Mouse (Mus musculus): Measurements from ENCODE around the gene Zfhx3. TPM values are rescaled to one million over a fixed set of nuclear protein-coding genes. Genes with fewer than 3 reads are reported as not detected.

The Zfhx3 gene
- total and polyA plus RNA-seq, 2 experiments from 2014 or later = 9.6 to 13.8 TPM

DNA sequence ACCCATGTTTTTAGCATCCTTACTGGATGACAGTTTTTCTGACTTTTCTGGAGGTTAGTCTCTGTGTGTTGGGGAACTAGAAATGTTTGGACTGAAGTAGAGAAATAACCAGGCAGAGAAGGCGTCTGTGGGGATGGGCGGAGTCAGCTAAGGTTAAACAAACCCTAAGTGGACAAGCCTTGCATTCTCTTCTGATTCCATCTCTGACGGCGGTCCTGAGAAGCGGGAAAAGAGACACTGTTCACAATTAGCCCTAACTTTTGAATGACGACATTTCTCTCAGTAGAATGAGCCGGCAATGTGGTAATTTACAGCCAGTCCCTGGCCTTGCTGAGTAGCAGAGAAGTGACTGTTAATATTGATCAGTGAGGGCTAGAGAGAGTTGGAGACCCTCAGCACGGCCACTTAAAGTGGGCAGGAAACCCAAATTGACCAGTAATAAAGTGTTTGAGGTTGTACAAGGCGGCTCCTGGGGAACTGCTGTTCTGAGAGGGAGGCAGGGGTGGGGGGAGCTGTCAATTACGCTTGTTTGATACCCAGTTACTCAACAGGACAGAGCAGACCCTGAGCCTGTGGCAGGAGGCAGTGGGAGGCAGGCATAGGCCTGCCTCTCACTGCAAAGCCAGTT is 162.1 kb downstream of the Zfhx3 start:
- H3K4me1 ChIP-seq (ENCODE audit: insufficient read depth) = no peaks in the 10 kb centered on the region; the same call in 1 of the 2 replicates
- no peak for ATAC-seq
- TF ChIP-seq CTCF (IDR thresholded peaks at IDR 0.05; ENCODE audit: low read depth) = no peak

DNA sequence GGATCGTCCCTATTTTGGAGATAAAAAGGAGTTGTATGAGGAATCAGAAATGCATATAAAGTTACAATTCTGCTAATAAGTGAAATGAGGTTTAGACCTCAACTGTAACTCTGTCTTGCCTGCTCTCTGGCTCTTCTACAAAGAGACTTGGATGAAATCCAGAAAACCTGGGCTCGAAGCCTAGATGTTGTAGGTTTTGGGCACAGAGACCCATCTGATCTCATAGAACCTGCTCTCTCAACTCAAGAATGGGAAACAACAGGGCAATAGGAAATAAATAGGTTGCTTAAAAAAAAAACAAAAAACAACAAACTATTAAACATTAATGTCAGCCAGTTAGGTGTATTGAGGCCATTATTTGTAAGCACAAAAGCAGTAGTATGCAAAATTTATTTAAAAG is 182.6 kb downstream of the Zfhx3 start:
- 42% methylated on average over 2 of the region's 2 CpGs for WGBS
- Histone ChIP-seq H3K4me1 (ENCODE audit: insufficient read depth) (no peaks in the 10 kb centered on the region), H3K27ac (ENCODE audit: low read depth, low read length) (no peak overlapping the region), H3K27me3 (ENCODE audit: insufficient read depth, low read length) (no peaks in the 10 kb centered on the region), H3K4me2 (ENCODE audit: low read depth) (no peak overlapping the region), H3K36me3 (ENCODE audit: insufficient read depth) (no peaks in the 10 kb centered on the region), H3K9me3 (ENCODE audit: low read length) (no peaks in the 10 kb centered on the region), H3K4me3 (ENCODE audit: low read depth, low read length) (no peak overlapping the region), H3K9ac (no peak overlapping the region)
- DNase-seq (peak; percentile 59), ATAC-seq (no peak)
- TF ChIP-seq CTCF (IDR thresholded peaks at IDR 0.05; ENCODE audit: low read depth) = no peak

More for the DNA sequence above, 162.1 kb downstream of the Zfhx3 start:
- H3K9ac ChIP-seq = no peak overlapping the region
- no peaks in the 10 kb centered on the region for H3K9me3 ChIP-seq (ENCODE audit: low read length)
- no peak overlapping the region for H3K4me3 ChIP-seq (ENCODE audit: low read depth, low read length)
- H3K27ac ChIP-seq (ENCODE audit: low read depth, low read length) = no peak overlapping the region
- H3K27me3 ChIP-seq (ENCODE audit: insufficient read depth, low read length) = 0 out of 2 replicates have a peak, but pooled peaks cover 7% of the 10 kb centered on the region
- no peak overlapping the region for H3K4me2 ChIP-seq (ENCODE audit: low read depth)
- WGBS = 36% methylated on average over 10 of the region's 10 CpGs
- no peak for DNase-seq
- H3K36me3 ChIP-seq (ENCODE audit: insufficient read depth) = no peaks in the 10 kb centered on the region

DNA sequence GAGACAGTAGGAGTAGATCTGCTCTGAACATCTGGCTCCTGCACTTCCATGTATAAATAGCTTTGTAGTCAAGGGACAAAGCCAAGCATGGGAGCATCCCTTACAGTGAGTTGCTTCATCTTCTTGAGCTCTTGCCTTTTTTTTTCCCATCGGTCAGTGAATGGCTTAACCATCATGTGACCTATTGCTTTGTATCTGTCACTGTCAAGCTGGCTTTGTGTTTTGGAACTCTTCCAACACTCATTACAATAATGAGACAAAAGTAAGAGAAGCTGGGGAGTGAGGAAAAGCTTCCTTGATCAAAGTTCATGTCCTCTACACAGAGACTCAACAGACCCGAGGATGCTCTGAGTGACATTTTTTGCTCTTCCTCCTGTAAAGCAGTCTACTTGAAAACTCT is 183.0 kb downstream of the Zfhx3 start:
- Histone ChIP-seq H3K27ac (ENCODE audit: low read depth, low read length) (no peak overlapping the region), H3K4me2 (ENCODE audit: low read depth) (no peak overlapping the region), H3K36me3 (ENCODE audit: insufficient read depth) (no peaks in the 10 kb centered on the region), H3K4me1 (ENCODE audit: insufficient read depth) (no peaks in the 10 kb centered on the region), H3K4me3 (ENCODE audit: low read depth, low read length) (no peak overlapping the region), H3K9me3 (ENCODE audit: low read length) (no peaks in the 10 kb centered on the region), H3K27me3 (ENCODE audit: insufficient read depth, low read length) (no peaks in the 10 kb centered on the region), H3K9ac (no peak overlapping the region)
- 38% methylated on average over 2 of the region's 2 CpGs for WGBS
- DNase-seq = no peak
- TF ChIP-seq CTCF (IDR thresholded peaks at IDR 0.05; ENCODE audit: low read depth) = no peak
- ATAC-seq = no peak

DNA sequence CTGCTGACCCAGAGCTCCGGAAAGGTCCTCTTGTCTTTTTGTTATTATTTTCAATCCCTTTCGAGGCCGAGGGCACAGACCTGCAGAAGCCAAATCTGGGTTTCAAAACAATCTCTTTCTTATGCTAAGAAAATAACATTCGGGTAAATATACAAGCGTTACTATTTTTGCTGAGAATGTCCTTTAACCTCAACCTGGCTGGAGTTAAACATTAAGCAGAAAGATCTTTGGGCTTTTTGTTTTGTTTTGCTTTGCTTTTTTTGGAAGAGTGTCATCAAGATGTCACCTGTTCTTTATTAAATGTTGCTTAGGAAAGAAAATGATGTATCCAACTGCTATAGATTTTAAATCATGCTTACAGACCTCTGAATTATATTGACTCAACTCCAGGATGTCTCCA is 204.1 kb downstream of the Zfhx3 start:
- Histone ChIP-seq H3K4me1 (ENCODE audit: insufficient read depth) (no peaks in the 10 kb centered on the region), H3K27me3 (ENCODE audit: insufficient read depth, low read length) (0 out of 2 replicates have a peak, but pooled peaks cover 2% of the 10 kb centered on the region), H3K9ac (no peak overlapping the region), H3K27ac (ENCODE audit: low read depth, low read length) (no peak overlapping the region), H3K9me3 (ENCODE audit: low read length) (no peaks in the 10 kb centered on the region), H3K4me3 (ENCODE audit: low read depth, low read length) (no peak overlapping the region), H3K36me3 (ENCODE audit: insufficient read depth) (no peaks in the 10 kb centered on the region), H3K4me2 (ENCODE audit: low read depth) (no peak overlapping the region)
- no peak for TF ChIP-seq CTCF (IDR thresholded peaks at IDR 0.05; ENCODE audit: low read depth)
- ATAC-seq (no peak), DNase-seq (no peak)
- 84% methylated on average over 5 of the region's 5 CpGs for WGBS

DNA sequence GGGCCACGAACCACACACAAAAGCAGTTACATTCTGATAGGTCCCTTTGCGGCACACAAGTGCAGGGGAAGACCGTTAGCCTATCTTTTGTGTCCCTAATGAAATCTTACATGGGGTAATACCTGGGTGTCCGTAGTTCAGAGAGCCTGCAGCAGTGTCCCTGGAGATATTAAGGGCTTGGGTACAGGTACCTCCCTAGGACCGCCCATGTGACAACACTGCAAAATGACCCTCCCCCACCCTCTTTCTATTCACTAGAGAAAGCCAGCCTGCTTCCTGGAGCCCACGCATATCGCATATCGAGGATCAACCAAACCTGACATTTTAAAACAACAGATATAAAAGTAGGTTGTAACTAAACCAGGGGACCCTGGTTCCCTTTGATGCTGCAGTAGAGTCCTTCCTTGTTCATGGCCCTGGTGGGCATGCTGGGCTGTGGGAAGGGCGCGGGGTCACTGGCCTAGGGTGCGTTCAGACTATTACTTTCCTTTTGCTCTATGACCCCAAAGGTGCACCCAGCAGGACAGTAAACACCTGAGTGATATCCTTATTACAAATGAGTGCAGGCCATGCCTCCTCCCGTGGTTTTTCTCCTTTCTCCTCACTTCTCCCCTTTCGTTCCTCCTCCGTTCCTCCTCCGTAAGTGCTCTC is 206.3 kb downstream of the Zfhx3 start:
- 60% methylated on average over 15 of the region's 15 CpGs for WGBS
- H3K27ac ChIP-seq (ENCODE audit: low read depth, low read length) = no peak overlapping the region
- H3K27me3 ChIP-seq (ENCODE audit: insufficient read depth, low read length) = 0 out of 2 replicates have a peak, but pooled peaks cover 2% of the 10 kb centered on the region
- no peaks in the 10 kb centered on the region for H3K4me1 ChIP-seq (ENCODE audit: insufficient read depth)
- DNase-seq (no peak), ATAC-seq (no peak)
- H3K9ac ChIP-seq = no peak overlapping the region
- H3K4me3 ChIP-seq (ENCODE audit: low read depth, low read length) = no peak overlapping the region
- no peak overlapping the region; the same call in 1 of the 2 replicates for H3K4me2 ChIP-seq (ENCODE audit: low read depth)
- H3K9me3 ChIP-seq (ENCODE audit: low read length) = no peaks in the 10 kb centered on the region
- no peaks in the 10 kb centered on the region for H3K36me3 ChIP-seq (ENCODE audit: insufficient read depth)
- no peak for TF ChIP-seq CTCF (IDR thresholded peaks at IDR 0.05; ENCODE audit: low read depth)

DNA sequence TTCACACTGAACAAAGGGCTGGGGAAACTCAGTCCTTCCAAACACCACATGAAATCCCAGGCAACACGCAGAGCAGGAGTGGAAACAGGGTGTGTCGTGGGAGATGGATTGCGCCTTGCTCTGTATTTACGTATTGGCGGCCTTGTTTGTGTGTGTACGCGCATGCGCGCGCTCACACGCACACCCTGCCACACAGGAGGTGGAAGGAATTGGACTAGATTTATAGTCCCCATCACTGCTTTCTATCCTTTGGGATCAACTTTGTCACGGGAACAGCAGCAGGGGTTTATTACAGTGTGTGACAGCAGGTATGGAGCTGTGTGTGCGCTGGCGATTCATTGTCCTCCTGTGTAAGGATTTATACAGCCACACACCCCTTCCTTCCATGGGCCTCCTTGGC is 228.4 kb downstream of the Zfhx3 start:
- Histone ChIP-seq H3K27me3 (ENCODE audit: insufficient read depth, low read length) (no peaks in the 10 kb centered on the region), H3K36me3 (ENCODE audit: insufficient read depth) (no peaks in the 10 kb centered on the region), H3K4me3 (ENCODE audit: low read depth, low read length) (no peak overlapping the region), H3K4me2 (ENCODE audit: low read depth) (no peak overlapping the region), H3K4me1 (ENCODE audit: insufficient read depth) (no peaks in the 10 kb centered on the region), H3K9ac (no peak overlapping the region), H3K27ac (ENCODE audit: low read depth, low read length) (no peak overlapping the region), H3K9me3 (ENCODE audit: low read length) (no peaks in the 10 kb centered on the region)
- DNase-seq (no peak), ATAC-seq (no peak)
- WGBS = 92% methylated on average over 14 of the region's 14 CpGs
- no peak for TF ChIP-seq CTCF (IDR thresholded peaks at IDR 0.05; ENCODE audit: low read depth)

DNA sequence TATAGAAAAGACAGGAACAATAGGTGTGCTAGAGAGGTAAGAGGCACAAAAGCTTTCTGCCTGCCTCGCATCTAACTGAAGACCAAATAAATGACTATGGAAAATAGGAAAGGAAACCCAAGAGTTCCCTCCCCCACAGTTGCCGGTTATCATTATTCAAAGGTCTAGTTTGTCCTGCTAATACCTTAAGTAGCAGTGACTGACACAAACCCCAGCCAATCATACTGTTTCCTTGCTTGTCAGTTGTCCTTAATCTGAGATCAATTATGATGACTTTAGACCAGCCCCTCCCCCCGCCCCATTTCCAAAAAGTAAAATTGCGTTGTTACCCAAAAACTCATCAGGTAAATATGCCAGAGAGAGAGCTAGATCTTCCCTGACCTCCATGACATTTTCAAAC is 240.9 kb downstream of the Zfhx3 start:
- Histone ChIP-seq H3K9ac (no peak overlapping the region), H3K9me3 (ENCODE audit: low read length) (no peaks in the 10 kb centered on the region), H3K27ac (ENCODE audit: low read depth, low read length) (no peak overlapping the region), H3K4me1 (ENCODE audit: insufficient read depth) (no peaks in the 10 kb centered on the region), H3K4me3 (ENCODE audit: low read depth, low read length) (no peak overlapping the region), H3K36me3 (ENCODE audit: insufficient read depth) (no peaks in the 10 kb centered on the region), H3K27me3 (ENCODE audit: insufficient read depth, low read length) (no peaks in the 10 kb centered on the region), H3K4me2 (ENCODE audit: low read depth) (no peak overlapping the region)
- WGBS = 79% methylated on average over 4 of the region's 4 CpGs
- ATAC-seq (no peak), DNase-seq (no peak)
- no peak for TF ChIP-seq CTCF (IDR thresholded peaks at IDR 0.05; ENCODE audit: low read depth)
